Mouse (Mus musculus) stomach, postnatal 0 days (tissue): ENCODE data around the gene Atxn2.

Experiments used
- CTCF ChIP-seq: IDR thresholded peaks from 2 replicates; pipeline ENCODE4 v1.5.1; 2016; ENCODE audit warnings: antibody characterized with exemption, low read depth, mild to moderate bottlenecking, moderate library complexity
- EP300 ChIP-seq: optimal IDR thresholded peaks from 2 replicates; pipeline ENCODE3; 2016; ENCODE audit warnings: antibody characterized with exemption

GRCm38 (mm10) chr5:121848035-121848519 lies 136.9 kb downstream of the Atxn2 start:
- TF ChIP-seq CTCF (peak; percentile 60), EP300 (no peak)
